Mouse (Mus musculus) E14TG2a.4 (cell line): ENCODE measurements at regions not wholly inside any gene's neighbourhood (a gene's known extent, or its start where the extent isn't known, plus 50 kb on each side); places are given as distances from the start of the nearest gene placed in this dataset.

ENCODE experiments used
- CTCF ChIP-seq: conservative IDR thresholded peaks from 2 replicates; pipeline ENCODE4 v1.5.1; 2014; ENCODE audit warnings: low read length
- POU5F1 ChIP-seq: IDR thresholded peaks from 2 replicates; pipeline ENCODE4 v1.6.1; 2014; ENCODE audit warnings: low read length, borderline replicate concordance

GRCm38 (mm10) chr13:111997980-111998945 is 189.5 kb upstream of the Map3k1 start:
- no peak for TF ChIP-seq CTCF
- no peak for TF ChIP-seq POU5F1
